Mouse (Mus musculus) limb, embryonic 10.5 days (tissue): ENCODE measurements at regions not wholly inside any gene's neighbourhood (a gene's known extent, or its start where the extent isn't known, plus 50 kb on each side); places are given as distances from the start of the nearest gene placed in this dataset.

ENCODE experiments used
- DNase-seq: peaks from one replicate; pipeline ENCODE4 v3.0.0-alpha.2; 2017; ENCODE audit warnings: low spot score
- H3K27ac ChIP-seq: fragments of 300-500 bp; sonication (generic); 2 replicates; pipeline ENCODE4 v1.5.1; 2016; ENCODE audit warnings: mild to moderate bottlenecking
- H3K27me3 ChIP-seq: fragments of 300-500 bp; sonication (generic); 2 replicates; pipeline ENCODE4 v1.6.1; 2016; ENCODE audit warnings: low read depth, mild to moderate bottlenecking; ENCODE audit not compliant: poor library complexity, severe bottlenecking
- H3K36me3 ChIP-seq: fragments of 300-500 bp; sonication (generic); 2 replicates; pipeline ENCODE4 v1.6.1; 2016; ENCODE audit warnings: mild to moderate bottlenecking, moderate library complexity
- H3K4me1 ChIP-seq: fragments of 300-500 bp; sonication (generic); 2 replicates; pipeline ENCODE4 v1.6.1; 2016
- H3K4me3 ChIP-seq: fragments of 300-500 bp; sonication (generic); 2 replicates; pipeline ENCODE4 v1.5.1; 2016; ENCODE audit warnings: mild to moderate bottlenecking, moderate library complexity
- H3K9me3 ChIP-seq: fragments of 300-500 bp; sonication (generic); replicated peaks from 2 replicates; pipeline ENCODE4 v1.6.1; 2016; ENCODE audit warnings: mild to moderate bottlenecking
- WGBS: fragments of 180-500 bp; shearing (Covaris S2); methylation state at CpG from one replicate; pipeline ENCODE4 v1.1.7; 2016; 5-methylcytosine and 5-hydroxymethylcytosine counted together

- WGBS: 64% methylated on average over 5 of the region's 5 CpGs
- Histone ChIP-seq H3K27ac (no peak overlapping the region), H3K36me3 (no peaks in the 10 kb centered on the region), H3K4me1 (peaks cover 8% of the 10 kb centered on the region), H3K9me3 (no peaks in the 10 kb centered on the region), H3K4me3 (no peak overlapping the region), H3K27me3 (peaks cover 28% of the 10 kb centered on the region)
- DNase-seq: no peak
Measured at GRCm38 (mm10) chr1:121092870-121093269, 239.5 kb downstream of the Insig2 start.

- peaks cover 8% of the 10 kb centered on the region for H3K4me1 ChIP-seq
- H3K36me3 ChIP-seq: no peaks in the 10 kb centered on the region
- WGBS: 6% methylated on average over 28 of the region's 28 CpGs
- H3K4me3 ChIP-seq: peak overlapping the region; percentile 32
- no peaks in the 10 kb centered on the region for H3K9me3 ChIP-seq
- DNase-seq: peak; percentile 44
- peaks cover 53% of the 10 kb centered on the region for H3K27me3 ChIP-seq
- H3K27ac ChIP-seq: no peak overlapping the region
Measured at GRCm38 (mm10) chr1:121096551-121097550, 235.5 kb downstream of the Insig2 start.

- no peaks in the 10 kb centered on the region for H3K36me3 ChIP-seq
- no peak overlapping the region for H3K4me3 ChIP-seq
- H3K27me3 ChIP-seq: peaks cover 6% of the 10 kb centered on the region; the same call in 1 of the 2 replicates
- 76% methylated on average over 4 of the region's 4 CpGs for WGBS
- no peaks in the 10 kb centered on the region for H3K9me3 ChIP-seq
- DNase-seq: no peak
- H3K27ac ChIP-seq: no peak overlapping the region
- H3K4me1 ChIP-seq: no peaks in the 10 kb centered on the region
Measured at GRCm38 (mm10) chr1:121111776-121112344, 220.5 kb downstream of the Insig2 start.

GRCm38 (mm10) chr1:121112464-121112863 is 219.9 kb downstream of the Insig2 start:
- 52% methylated on average over 1 of the region's 1 CpGs for WGBS
- peaks cover 12% of the 10 kb centered on the region; the same call in 1 of the 2 replicates for H3K27me3 ChIP-seq
- DNase-seq: no peak

GRCm38 (mm10) chr1:121116626-121117025 is 215.8 kb downstream of the Insig2 start:
- H3K27ac ChIP-seq: no peak overlapping the region
- H3K4me1 ChIP-seq: no peaks in the 10 kb centered on the region
- no peaks in the 10 kb centered on the region for H3K36me3 ChIP-seq
- H3K4me3 ChIP-seq: no peak overlapping the region
- no peak for DNase-seq
- H3K9me3 ChIP-seq: no peaks in the 10 kb centered on the region
- H3K27me3 ChIP-seq: peaks cover 44% of the 10 kb centered on the region; the same call in 1 of the 2 replicates
- WGBS: 83% methylated on average over 5 of the region's 5 CpGs

More at GRCm38 (mm10) chr1:121112464-121112863, 219.9 kb downstream of the Insig2 start:
- no peaks in the 10 kb centered on the region for H3K4me1 ChIP-seq
- H3K4me3 ChIP-seq: no peak overlapping the region
- H3K9me3 ChIP-seq: no peaks in the 10 kb centered on the region
- no peaks in the 10 kb centered on the region for H3K36me3 ChIP-seq
- H3K27ac ChIP-seq: no peak overlapping the region

GRCm38 (mm10) chr1:121123436-121123835 is 209.0 kb downstream of the Insig2 start:
- Histone ChIP-seq H3K27me3 (peaks cover 80% of the 10 kb centered on the region), H3K4me1 (peaks cover 8% of the 10 kb centered on the region; the same call in 1 of the 2 replicates), H3K36me3 (no peaks in the 10 kb centered on the region), H3K9me3 (no peaks in the 10 kb centered on the region), H3K27ac (no peak overlapping the region), H3K4me3 (no peak overlapping the region)
- no peak for DNase-seq

GRCm38 (mm10) chr1:121136284-121136683 is 196.1 kb downstream of the Insig2 start:
- H3K9me3 ChIP-seq: no peaks in the 10 kb centered on the region
- no peak for DNase-seq
- H3K4me1 ChIP-seq: no peaks in the 10 kb centered on the region
- no peak overlapping the region for H3K4me3 ChIP-seq
- H3K27me3 ChIP-seq: peaks cover 14% of the 10 kb centered on the region; the same call in 1 of the 2 replicates
- no peaks in the 10 kb centered on the region for H3K36me3 ChIP-seq
- no peak overlapping the region for H3K27ac ChIP-seq
- WGBS: 91% methylated on average over 4 of the region's 4 CpGs

GRCm38 (mm10) chr1:121136846-121137245 is 195.5 kb downstream of the Insig2 start:
- H3K4me1 ChIP-seq: no peaks in the 10 kb centered on the region
- 94% methylated on average over 4 of the region's 4 CpGs for WGBS
- no peak overlapping the region for H3K27ac ChIP-seq
- H3K27me3 ChIP-seq: peaks cover 14% of the 10 kb centered on the region; the same call in 1 of the 2 replicates
- H3K4me3 ChIP-seq: no peak overlapping the region
- no peaks in the 10 kb centered on the region for H3K36me3 ChIP-seq
- no peaks in the 10 kb centered on the region for H3K9me3 ChIP-seq
- no peak for DNase-seq

- Histone ChIP-seq H3K4me1 (no peaks in the 10 kb centered on the region), H3K27me3 (no peaks in the 10 kb centered on the region), H3K4me3 (no peak overlapping the region), H3K9me3 (no peaks in the 10 kb centered on the region), H3K36me3 (no peaks in the 10 kb centered on the region), H3K27ac (no peak overlapping the region)
- DNase-seq: no peak
- 83% methylated on average over 1 of the region's 1 CpGs for WGBS
Measured at GRCm38 (mm10) chr1:121144981-121145380, 187.4 kb downstream of the Insig2 start.

- DNase-seq: no peak
- Histone ChIP-seq H3K27ac (no peak overlapping the region), H3K4me3 (no peak overlapping the region), H3K9me3 (no peaks in the 10 kb centered on the region), H3K36me3 (no peaks in the 10 kb centered on the region), H3K4me1 (no peaks in the 10 kb centered on the region), H3K27me3 (peaks cover 17% of the 10 kb centered on the region)
- WGBS: 85% methylated on average over 5 of the region's 5 CpGs
Measured at GRCm38 (mm10) chr1:121153476-121153875, 178.9 kb downstream of the Insig2 start.

- 44% methylated on average over 8 of the region's 8 CpGs for WGBS
Measured at GRCm38 (mm10) chr1:121154616-121155015, 177.8 kb downstream of the Insig2 start.

GRCm38 (mm10) chr1:121168651-121169050 is 163.7 kb downstream of the Insig2 start:
- 52% methylated on average over 3 of the region's 3 CpGs for WGBS
- DNase-seq: no peak

More at GRCm38 (mm10) chr1:121154616-121155015, 177.8 kb downstream of the Insig2 start:
- H3K27me3 ChIP-seq: peaks cover 17% of the 10 kb centered on the region
- DNase-seq: no peak
- no peak overlapping the region for H3K27ac ChIP-seq
- no peaks in the 10 kb centered on the region for H3K4me1 ChIP-seq
- no peaks in the 10 kb centered on the region for H3K36me3 ChIP-seq
- H3K4me3 ChIP-seq: no peak overlapping the region
- H3K9me3 ChIP-seq: no peaks in the 10 kb centered on the region

GRCm38 (mm10) chr1:121176541-121176940 is 155.8 kb downstream of the Insig2 start:
- no peaks in the 10 kb centered on the region for H3K9me3 ChIP-seq
- H3K4me3 ChIP-seq: no peak overlapping the region
- no peaks in the 10 kb centered on the region for H3K36me3 ChIP-seq
- H3K4me1 ChIP-seq: peaks cover 18% of the 10 kb centered on the region
- no peak overlapping the region for H3K27ac ChIP-seq
- DNase-seq: no peak
- H3K27me3 ChIP-seq: peaks cover 81% of the 10 kb centered on the region
- WGBS: 5% methylated on average over 3 of the region's 3 CpGs

More at GRCm38 (mm10) chr1:121168651-121169050, 163.7 kb downstream of the Insig2 start:
- H3K27me3 ChIP-seq: peaks cover 14% of the 10 kb centered on the region
- no peaks in the 10 kb centered on the region for H3K4me1 ChIP-seq
- no peak overlapping the region for H3K27ac ChIP-seq
- no peaks in the 10 kb centered on the region for H3K9me3 ChIP-seq
- no peak overlapping the region for H3K4me3 ChIP-seq
- H3K36me3 ChIP-seq: no peaks in the 10 kb centered on the region
